Mouse (Mus musculus): ENCODE measurements around the gene Gin1.

DNA sequence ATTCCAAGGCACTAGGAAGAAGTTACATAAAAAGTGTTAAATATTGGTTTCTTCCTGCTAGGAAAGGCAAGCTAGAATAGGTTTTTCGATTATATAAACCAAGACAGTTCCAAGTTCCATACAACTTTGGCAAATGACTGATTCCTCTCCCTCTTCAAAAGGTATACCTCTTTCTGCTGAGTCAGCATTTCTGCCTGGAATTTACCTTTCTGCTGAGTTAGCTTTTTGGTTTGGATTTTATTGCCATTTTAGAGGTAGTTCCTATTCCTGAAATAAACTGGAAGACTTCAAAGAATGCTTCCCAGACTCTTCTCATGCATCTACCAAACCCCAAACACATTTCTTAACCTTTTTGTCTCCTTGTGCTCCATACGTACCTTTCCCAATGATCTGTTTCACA lies 1.9 kb upstream of the Gin1 start:
- no peak for TF ChIP-seq POLR2A (IDR thresholded peaks at IDR 0.05; ENCODE audit: insufficient read depth, low read depth, low read length)
- TF ChIP-seq CTCF (IDR thresholded peaks at IDR 0.05; ENCODE audit: insufficient read depth, low read depth, low read length) = no peak
